In the genomic region with DNA sequence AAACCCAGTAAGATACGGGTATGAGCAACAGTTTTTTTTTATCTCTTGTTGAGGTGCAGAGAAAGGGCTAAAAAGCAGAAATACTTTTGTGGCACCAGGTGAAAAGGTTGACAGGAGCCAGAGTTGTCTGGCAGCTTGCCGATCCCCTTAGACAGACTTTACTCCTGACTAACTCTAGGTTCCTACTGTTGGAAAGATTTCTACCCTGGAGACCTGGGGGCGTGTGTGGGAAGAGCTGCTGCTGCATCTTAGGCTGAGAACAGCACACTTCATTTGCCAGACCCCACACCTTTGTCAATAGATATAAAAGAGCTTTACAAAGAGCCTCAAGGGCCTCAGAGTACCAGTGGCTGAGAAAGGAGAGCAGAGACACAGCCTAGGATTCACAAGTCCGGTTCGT, we compare ENCODE assay signal across 18 mouse cellular contexts. TPM values are rescaled to one million over a fixed set of nuclear protein-coding genes. Genes with fewer than 3 reads are reported as not detected.
"Had no signal": no experiment of that assay in that cellular context is flagged by ENCODE, and none has a peak within 500 bp of the region (broad histone marks: within the 10 kb centered on the region; RNA-seq: fewer than 3 reads in every experiment).

No protein-coding gene starts in this region.

- H3K27ac ChIP-seq: kidney, postnatal 0 days; liver, embryonic 14.5 days; macrophage; midbrain, embryonic 12.5 days; midbrain, embryonic 15.5 days; neural tube, embryonic 12.5 days; neural tube, embryonic 15.5 days; stomach, embryonic 15.5 days had no signal

- H3K4me3 ChIP-seq: midbrain, embryonic 12.5 days; midbrain, embryonic 15.5 days; neural tube, embryonic 12.5 days; neural tube, embryonic 15.5 days; stomach, embryonic 15.5 days had no signal

- DNase-seq: kidney, adult 18-20 months; kidney, postnatal 25 days; liver, postnatal 0 days; lung, embryonic 14.5 days; spleen, adult 18-20 months; thymus, adult 2 months; thymus, postnatal 14 days; thymus, postnatal 4 days had no signal

RNA-seq across cellular contexts. Expression of gene Ppp3r2, which starts 17.0 kb away (rescaled TPM):
- total RNA-seq: liver, adult 2 months; megakaryocyte, adult 5-6 weeks had no signal
